Mouse (Mus musculus): ENCODE data around the gene Aco1. TPM values are rescaled to one million over a fixed set of nuclear protein-coding genes. Genes with fewer than 3 reads are reported as not detected.

Gene Aco1
- polyA plus RNA-seq (2012; rRNA removed), result 11.1 and 11.8 TPM in 2 replicates

DNA sequence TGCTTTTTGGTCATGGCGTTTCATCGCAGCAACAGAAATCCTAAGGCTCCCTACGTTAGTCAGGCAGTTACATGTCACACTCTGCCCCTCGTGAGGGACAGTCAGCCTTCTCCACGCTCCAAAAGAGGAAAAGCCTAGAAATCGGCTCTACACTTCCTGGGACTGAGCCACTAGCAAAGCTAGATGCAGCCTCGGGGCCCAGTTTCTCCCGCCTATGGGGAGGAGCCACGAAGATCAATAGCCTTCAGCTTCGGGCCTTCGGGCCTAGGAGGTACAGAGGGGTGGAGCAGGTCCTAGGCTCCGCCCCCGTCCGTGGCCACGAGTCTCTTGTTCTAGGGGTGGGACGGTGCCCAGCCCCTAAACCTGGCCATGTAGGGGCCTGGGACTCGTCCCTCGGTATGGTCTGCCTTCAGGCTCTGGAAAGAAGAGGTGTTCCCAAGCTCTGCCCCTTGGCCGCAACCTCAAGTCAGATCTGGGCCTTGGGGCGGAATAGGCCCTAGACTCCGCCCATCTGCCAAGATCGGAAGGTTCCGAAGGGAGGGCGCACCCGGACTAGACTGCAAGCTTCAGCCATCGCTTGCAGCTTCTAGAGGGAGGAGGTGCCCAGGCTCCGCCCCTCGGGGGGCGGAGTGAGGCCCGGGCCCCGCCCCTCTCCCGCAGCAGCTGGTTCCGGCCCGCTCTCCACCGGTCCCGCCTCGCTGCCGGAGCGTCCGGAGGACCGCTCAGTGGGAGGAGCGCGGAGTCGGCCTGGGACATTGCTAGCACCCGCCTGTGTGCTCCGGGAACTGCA, at the start of gene Aco1:
Aco1 (plus strand) TSS at position 339 of the 790 bp plus-strand sequence.

GRCm38 (mm10) chr4:40239409-40240271, 96.8 kb downstream of the Aco1 start, which contains the start of gene Ddx58:
Gene Ddx58, minus strand, starts transcription at chr4:40239828.

Other genes starting within 250 kb of the Aco1 start
- 1.5 and 2.5 TPM in 2 replicates for gene Ddx58, start 96.7 kb downstream of the Aco1 start, polyA plus RNA-seq (2012; rRNA removed)
- 9.3 and 9.8 TPM in 2 replicates for gene Smim27, start 126.5 kb downstream of the Aco1 start, polyA plus RNA-seq (2012; rRNA removed)
- 1.1 and 1.2 TPM in 2 replicates for gene Topors, start 126.8 kb downstream of the Aco1 start, polyA plus RNA-seq (2012; rRNA removed)
- gene Ndufb6, start 136.3 kb downstream of the Aco1 start, polyA plus RNA-seq (2012; rRNA removed), result 33.0 and 37.4 TPM in 2 replicates

Measured in stomach, adult 2 months (tissue).